Mouse (Mus musculus) heart, adult 11 months (tissue): ENCODE results near the gene Prkrip1.
A peak's percentile ranks its signal among the peaks of the same experiment; 100 is the strongest.

Source experiments
- DNase-seq: peaks from one replicate; pipeline ENCODE4 v3.0.0; 2022

Gene Prkrip1

GRCm38 (mm10) chr5:136211341-136212102, 12.8 kb upstream of the Prkrip1 start:
- DNase-seq = peak; percentile 78

GRCm38 (mm10) chr5:136210549-136210948, 11.8 kb upstream of the Prkrip1 start:
- DNase-seq = no peak

GRCm38 (mm10) chr5:136201832-136202231, 3.1 kb upstream of the Prkrip1 start:
- DNase-seq = peak; percentile 96

GRCm38 (mm10) chr5:136199526-136199925, 763 bp upstream of the Prkrip1 start:
- DNase-seq = no peak

- DNase-seq = no peak
Measured at GRCm38 (mm10) chr5:136191870-136192269, 6.9 kb downstream of the Prkrip1 start.

- no peak for DNase-seq
Measured at GRCm38 (mm10) chr5:136186723-136187122, 12.0 kb downstream of the Prkrip1 start.

GRCm38 (mm10) chr5:136183766-136184165, 15.0 kb downstream of the Prkrip1 start:
- no peak for DNase-seq

GRCm38 (mm10) chr5:136182830-136183229, 15.9 kb downstream of the Prkrip1 start:
- no peak for DNase-seq

- no peak for DNase-seq
Measured at GRCm38 (mm10) chr5:136182049-136182448, 16.7 kb downstream of the Prkrip1 start.

GRCm38 (mm10) chr5:136181197-136181596, 17.6 kb downstream of the Prkrip1 start:
- DNase-seq = no peak

GRCm38 (mm10) chr5:136179594-136179993, 19.2 kb downstream of the Prkrip1 start:
- no peak for DNase-seq

GRCm38 (mm10) chr5:136173606-136174463, 24.9 kb downstream of the Prkrip1 start:
- DNase-seq = peak; percentile 87

GRCm38 (mm10) chr5:136172939-136173338, 25.8 kb downstream of the Prkrip1 start:
- DNase-seq = no peak

- DNase-seq = peak; percentile 87
Measured at GRCm38 (mm10) chr5:136171363-136172341, 27.1 kb downstream of the Prkrip1 start.

GRCm38 (mm10) chr5:136170512-136171362, 28.0 kb downstream of the Prkrip1 start, which contains the start of gene Orai2:
Gene Orai2, minus strand, starts transcription at chr5:136170713.
- peak; percentile 99 for DNase-seq

- peak; percentile 96 for DNase-seq
Measured at GRCm38 (mm10) chr5:136169626-136170511, 28.9 kb downstream of the Prkrip1 start.

- no peak for DNase-seq
Measured at GRCm38 (mm10) chr5:136168071-136168470, 30.7 kb downstream of the Prkrip1 start.

GRCm38 (mm10) chr5:136167296-136167695, 31.5 kb downstream of the Prkrip1 start:
- DNase-seq = no peak

GRCm38 (mm10) chr5:136165246-136165645, 33.5 kb downstream of the Prkrip1 start:
- no peak for DNase-seq

GRCm38 (mm10) chr5:136163807-136164474, 34.8 kb downstream of the Prkrip1 start:
- DNase-seq = no peak
